Mouse (Mus musculus): ENCODE measurements at regions not wholly inside any gene's neighbourhood (a gene's known extent, or its start where the extent isn't known, plus 50 kb on each side); places are given as distances from the start of the nearest gene placed in this dataset.

- no peak overlapping the region for H3K4me3 ChIP-seq (ENCODE audit: low read depth, low read length)
- DNase-seq (ENCODE audit: low spot score) (no peak), ATAC-seq (ENCODE audit: low read depth) (no peak)
- no peak overlapping the region for H3K9ac ChIP-seq (ENCODE audit: low read depth, low read length)
- H3K4me1 ChIP-seq (ENCODE audit: control insufficient read depth, insufficient read depth, low read length) = peaks cover 18% of the 10 kb centered on the region
- no peaks in the 10 kb centered on the region for H3K36me3 ChIP-seq (ENCODE audit: control insufficient read depth, insufficient read depth, low read length)
- H3K9me3 ChIP-seq (ENCODE audit: control insufficient read depth, low read length) = no peaks in the 10 kb centered on the region
- H3K27ac ChIP-seq (replicated peaks; ENCODE audit: low read depth, low read length) = no peak overlapping the region
- H3K27me3 ChIP-seq (replicated peaks; ENCODE audit: control insufficient read depth, insufficient read depth, low read length) = no peaks in the 10 kb centered on the region
- WGBS = 86% methylated on average over 1 of the region's 1 CpGs
- no peak overlapping the region for H3K4me2 ChIP-seq (ENCODE audit: low read depth, low read length)
These were observed 212.4 kb upstream of the Klf3 start for GRCm38 (mm10) chr5:64590747-64591146.

- ATAC-seq (ENCODE audit: low read depth) = no peak
- Histone ChIP-seq H3K27me3 (replicated peaks; ENCODE audit: control insufficient read depth, insufficient read depth, low read length) (no peaks in the 10 kb centered on the region), H3K4me1 (ENCODE audit: control insufficient read depth, insufficient read depth, low read length) (peaks cover 20% of the 10 kb centered on the region), H3K9me3 (ENCODE audit: control insufficient read depth, low read length) (no peaks in the 10 kb centered on the region), H3K27ac (replicated peaks; ENCODE audit: low read depth, low read length) (no peak overlapping the region), H3K9ac (ENCODE audit: low read depth, low read length) (no peak overlapping the region), H3K4me3 (ENCODE audit: low read depth, low read length) (no peak overlapping the region), H3K4me2 (ENCODE audit: low read depth, low read length) (no peak overlapping the region), H3K36me3 (ENCODE audit: control insufficient read depth, insufficient read depth, low read length) (no peaks in the 10 kb centered on the region)
- no peak for DNase-seq (ENCODE audit: low spot score)
- 87% methylated on average over 2 of the region's 2 CpGs for WGBS
These were observed 211.4 kb upstream of the Klf3 start for GRCm38 (mm10) chr5:64591792-64592191.

- WGBS = 32% methylated on average over 3 of the region's 3 CpGs
- no peaks in the 10 kb centered on the region for H3K36me3 ChIP-seq (ENCODE audit: control insufficient read depth, insufficient read depth, low read length)
- peak overlapping the region; percentile 86 for H3K27ac ChIP-seq (replicated peaks; ENCODE audit: low read depth, low read length)
- no peak overlapping the region for H3K9ac ChIP-seq (ENCODE audit: low read depth, low read length)
- no peak overlapping the region for H3K4me3 ChIP-seq (ENCODE audit: low read depth, low read length)
- ATAC-seq (ENCODE audit: low read depth) = peak; percentile 39; the same call in 1 of the 2 replicates
- peaks cover 23% of the 10 kb centered on the region for H3K4me1 ChIP-seq (ENCODE audit: control insufficient read depth, insufficient read depth, low read length)
- DNase-seq (ENCODE audit: low spot score) = no peak
- H3K9me3 ChIP-seq (ENCODE audit: control insufficient read depth, low read length) = no peaks in the 10 kb centered on the region
- H3K4me2 ChIP-seq (ENCODE audit: low read depth, low read length) = no peak overlapping the region
- H3K27me3 ChIP-seq (replicated peaks; ENCODE audit: control insufficient read depth, insufficient read depth, low read length) = no peaks in the 10 kb centered on the region
These were observed 208.0 kb upstream of the Klf3 start for GRCm38 (mm10) chr5:64595220-64595619.

- peak overlapping the region; percentile 21; the same call in 1 of the 2 replicates for H3K4me2 ChIP-seq (ENCODE audit: low read depth, low read length)
- H3K36me3 ChIP-seq (ENCODE audit: control insufficient read depth, insufficient read depth, low read length) = no peaks in the 10 kb centered on the region
- H3K4me1 ChIP-seq (ENCODE audit: control insufficient read depth, insufficient read depth, low read length) = peaks cover 26% of the 10 kb centered on the region
- DNase-seq (ENCODE audit: low spot score) = peak; percentile 84
- WGBS = 16% methylated on average over 17 of the region's 17 CpGs
- H3K27ac ChIP-seq (replicated peaks; ENCODE audit: low read depth, low read length) = peak overlapping the region; percentile 86
- H3K9me3 ChIP-seq (ENCODE audit: control insufficient read depth, low read length) = no peaks in the 10 kb centered on the region
- no peaks in the 10 kb centered on the region for H3K27me3 ChIP-seq (replicated peaks; ENCODE audit: control insufficient read depth, insufficient read depth, low read length)
- ATAC-seq (ENCODE audit: low read depth) = no peak
- no peak overlapping the region for H3K9ac ChIP-seq (ENCODE audit: low read depth, low read length)
- H3K4me3 ChIP-seq (ENCODE audit: low read depth, low read length) = no peak overlapping the region
These were observed 207.3 kb upstream of the Klf3 start for GRCm38 (mm10) chr5:64595751-64596344.

GRCm38 (mm10) chr5:64597021-64597420 lies 206.2 kb upstream of the Klf3 start:
- H3K36me3 ChIP-seq (ENCODE audit: control insufficient read depth, insufficient read depth, low read length) = no peaks in the 10 kb centered on the region
- no peak overlapping the region for H3K9ac ChIP-seq (ENCODE audit: low read depth, low read length)
- no peak for ATAC-seq (ENCODE audit: low read depth)
- peak overlapping the region; percentile 86 for H3K27ac ChIP-seq (replicated peaks; ENCODE audit: low read depth, low read length)
- WGBS = 56% methylated on average over 7 of the region's 7 CpGs
- no peaks in the 10 kb centered on the region for H3K27me3 ChIP-seq (replicated peaks; ENCODE audit: control insufficient read depth, insufficient read depth, low read length)
- no peak overlapping the region for H3K4me3 ChIP-seq (ENCODE audit: low read depth, low read length)
- no peaks in the 10 kb centered on the region for H3K9me3 ChIP-seq (ENCODE audit: control insufficient read depth, low read length)
- DNase-seq (ENCODE audit: low spot score) = no peak
- peaks cover 26% of the 10 kb centered on the region for H3K4me1 ChIP-seq (ENCODE audit: control insufficient read depth, insufficient read depth, low read length)
- H3K4me2 ChIP-seq (ENCODE audit: low read depth, low read length) = no peak overlapping the region

- H3K27me3 ChIP-seq (replicated peaks; ENCODE audit: control insufficient read depth, insufficient read depth, low read length) = no peaks in the 10 kb centered on the region
- H3K4me1 ChIP-seq (ENCODE audit: control insufficient read depth, insufficient read depth, low read length) = peaks cover 26% of the 10 kb centered on the region
- H3K9ac ChIP-seq (ENCODE audit: low read depth, low read length) = no peak overlapping the region
- H3K4me2 ChIP-seq (ENCODE audit: low read depth, low read length) = no peak overlapping the region
- no peak for ATAC-seq (ENCODE audit: low read depth)
- no peaks in the 10 kb centered on the region for H3K36me3 ChIP-seq (ENCODE audit: control insufficient read depth, insufficient read depth, low read length)
- no peak overlapping the region for H3K4me3 ChIP-seq (ENCODE audit: low read depth, low read length)
- no peak for DNase-seq (ENCODE audit: low spot score)
- 61% methylated on average over 3 of the region's 3 CpGs for WGBS
- no peaks in the 10 kb centered on the region for H3K9me3 ChIP-seq (ENCODE audit: control insufficient read depth, low read length)
- no peak overlapping the region for H3K27ac ChIP-seq (replicated peaks; ENCODE audit: low read depth, low read length)
These were observed 205.7 kb upstream of the Klf3 start for GRCm38 (mm10) chr5:64597451-64597850.

- no peak for DNase-seq (ENCODE audit: low spot score)
- Histone ChIP-seq H3K27ac (replicated peaks; ENCODE audit: low read depth, low read length) (no peak overlapping the region), H3K9ac (ENCODE audit: low read depth, low read length) (no peak overlapping the region), H3K36me3 (ENCODE audit: control insufficient read depth, insufficient read depth, low read length) (no peaks in the 10 kb centered on the region), H3K4me2 (ENCODE audit: low read depth, low read length) (no peak overlapping the region), H3K4me3 (ENCODE audit: low read depth, low read length) (no peak overlapping the region), H3K27me3 (replicated peaks; ENCODE audit: control insufficient read depth, insufficient read depth, low read length) (no peaks in the 10 kb centered on the region), H3K4me1 (ENCODE audit: control insufficient read depth, insufficient read depth, low read length) (peaks cover 26% of the 10 kb centered on the region), H3K9me3 (ENCODE audit: control insufficient read depth, low read length) (no peaks in the 10 kb centered on the region)
- 81% methylated on average over 3 of the region's 3 CpGs for WGBS
- no peak for ATAC-seq (ENCODE audit: low read depth)
These were observed 204.6 kb upstream of the Klf3 start for GRCm38 (mm10) chr5:64598606-64599005.

- Histone ChIP-seq H3K9ac (ENCODE audit: low read depth, low read length) (no peak overlapping the region), H3K27me3 (replicated peaks; ENCODE audit: control insufficient read depth, insufficient read depth, low read length) (no peaks in the 10 kb centered on the region), H3K4me2 (ENCODE audit: low read depth, low read length) (no peak overlapping the region), H3K27ac (replicated peaks; ENCODE audit: low read depth, low read length) (no peak overlapping the region), H3K4me3 (ENCODE audit: low read depth, low read length) (no peak overlapping the region), H3K4me1 (ENCODE audit: control insufficient read depth, insufficient read depth, low read length) (peaks cover 23% of the 10 kb centered on the region), H3K9me3 (ENCODE audit: control insufficient read depth, low read length) (no peaks in the 10 kb centered on the region), H3K36me3 (ENCODE audit: control insufficient read depth, insufficient read depth, low read length) (no peaks in the 10 kb centered on the region)
- DNase-seq (ENCODE audit: low spot score) (no peak), ATAC-seq (ENCODE audit: low read depth) (no peak)
- 68% methylated on average over 3 of the region's 3 CpGs for WGBS
These were observed 204.2 kb upstream of the Klf3 start for GRCm38 (mm10) chr5:64599015-64599414.

GRCm38 (mm10) chr5:64599865-64600288 lies 203.3 kb upstream of the Klf3 start:
- DNase-seq (ENCODE audit: low spot score) = peak; percentile 85
- H3K4me2 ChIP-seq (ENCODE audit: low read depth, low read length) = peak overlapping the region; percentile 47

More at GRCm38 (mm10) chr5:64599865-64600288, 203.3 kb upstream of the Klf3 start:
- Histone ChIP-seq H3K27me3 (replicated peaks; ENCODE audit: control insufficient read depth, insufficient read depth, low read length) (no peaks in the 10 kb centered on the region), H3K27ac (replicated peaks; ENCODE audit: low read depth, low read length) (peak overlapping the region; percentile 79), H3K4me3 (ENCODE audit: low read depth, low read length) (peak overlapping the region; percentile 14; the same call in 1 of the 2 replicates), H3K9ac (ENCODE audit: low read depth, low read length) (peak overlapping the region; percentile 26; the same call in 1 of the 2 replicates), H3K36me3 (ENCODE audit: control insufficient read depth, insufficient read depth, low read length) (no peaks in the 10 kb centered on the region), H3K4me1 (ENCODE audit: control insufficient read depth, insufficient read depth, low read length) (peaks cover 21% of the 10 kb centered on the region), H3K9me3 (ENCODE audit: control insufficient read depth, low read length) (no peaks in the 10 kb centered on the region)
- peak; percentile 48; the same call in 1 of the 2 replicates for ATAC-seq (ENCODE audit: low read depth)
- WGBS = 20% methylated on average over 13 of the region's 13 CpGs
